Mouse (Mus musculus) stomach, postnatal 0 days (tissue): ENCODE measurements around the gene Hoxa3.

Experiments
- CTCF ChIP-seq: IDR thresholded peaks from 2 replicates; pipeline ENCODE4 v1.5.1; 2016; ENCODE audit warnings: antibody characterized with exemption, low read depth, mild to moderate bottlenecking, moderate library complexity
- EP300 ChIP-seq: optimal IDR thresholded peaks from 2 replicates; pipeline ENCODE3; 2016; ENCODE audit warnings: antibody characterized with exemption

DNA sequence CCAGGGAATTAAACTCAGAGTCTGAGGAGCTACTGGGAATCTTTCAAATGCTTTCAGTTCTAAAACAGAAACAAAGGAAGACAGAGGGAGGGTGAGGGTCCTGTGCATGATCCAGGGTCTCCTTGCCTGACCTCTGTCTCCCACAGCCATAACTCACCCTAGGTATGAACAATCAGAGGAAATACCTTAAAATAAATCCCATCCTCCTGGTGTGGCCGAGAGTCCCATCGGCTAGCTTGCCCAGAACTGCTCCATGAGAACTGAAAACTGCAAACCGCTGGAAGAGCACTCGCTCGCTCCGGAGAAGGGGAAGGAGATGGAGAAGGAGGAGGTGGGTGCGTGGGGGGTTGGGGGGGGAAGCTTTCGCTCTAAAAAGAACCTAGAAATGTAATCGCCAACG, 33.4 kb downstream of the Hoxa3 start:
- TF ChIP-seq CTCF (no peak), EP300 (no peak)
